Mouse (Mus musculus): ENCODE results near the gene Mamdc4.

Gene Mamdc4

GRCm38 (mm10) chr2:25574579-25575431 lies at the start of gene Mamdc4, which contains the start of gene Phpt1:
Mamdc4 (minus strand) TSS chr2:25574845.
Phpt1 (minus strand) TSS chr2:25575224.
- DNase-seq (ENCODE audit: low read depth, low spot score): peak; percentile 97

- DNase-seq (ENCODE audit: low read depth, low spot score): peak; percentile 73
These were observed 46.9 kb upstream of the Mamdc4 start, which contains the start of gene Tmem141 for GRCm38 (mm10) chr2:25621229-25622200. Tmem141 (minus strand) TSS chr2:25622005.

GRCm38 (mm10) chr2:25620852-25621228 lies 46.2 kb upstream of the Mamdc4 start:
- no peak for DNase-seq (ENCODE audit: low read depth, low spot score)

GRCm38 (mm10) chr2:25620386-25620785 lies 45.7 kb upstream of the Mamdc4 start:
- DNase-seq (ENCODE audit: low read depth, low spot score): peak; percentile 41

DNA sequence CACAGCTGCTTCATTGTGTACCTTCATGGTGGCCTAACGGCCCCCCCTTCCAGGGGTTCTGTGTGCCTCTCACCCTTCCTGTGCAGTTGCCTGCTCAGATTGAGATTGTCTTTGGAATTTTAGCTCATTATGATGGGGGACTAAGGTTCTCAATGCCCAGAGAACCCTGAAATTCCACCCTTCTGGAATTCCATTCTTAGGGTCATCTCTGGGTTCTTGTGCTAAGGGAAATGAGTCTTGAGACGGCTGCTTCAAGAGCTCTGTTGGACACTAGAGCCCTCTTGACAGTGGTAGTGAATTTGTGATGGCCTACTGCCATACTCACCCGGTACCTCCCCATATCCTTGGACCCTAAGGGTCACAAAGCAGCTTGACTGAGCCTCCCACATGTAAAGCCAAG lies 42.9 kb upstream of the Mamdc4 start, which contains the start of gene Ccdc183:
TSS of gene Ccdc183 (minus strand) at position 101 of the 400 bp plus-strand sequence.
- DNase-seq (ENCODE audit: low read depth, low spot score): no peak

DNA sequence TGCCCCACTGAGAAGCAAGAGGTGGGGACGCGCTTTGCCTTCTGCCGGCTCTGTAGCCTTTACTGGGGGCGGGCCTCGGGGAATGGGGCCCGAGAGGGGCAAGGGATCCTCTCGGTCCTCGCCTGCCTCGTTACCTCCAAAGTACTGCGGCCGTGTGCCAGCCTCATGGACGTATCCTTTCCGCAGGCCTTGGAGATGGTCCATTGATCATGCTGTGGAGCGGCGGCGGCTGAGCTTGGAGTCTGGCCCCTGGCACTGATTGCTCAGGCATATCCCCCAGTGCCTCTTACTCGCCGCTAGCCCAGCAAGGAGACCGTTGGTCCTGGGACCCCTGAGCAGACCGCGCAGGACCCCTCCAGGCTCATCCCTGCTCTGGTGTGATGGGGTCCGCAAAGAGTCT lies 41.8 kb upstream of the Mamdc4 start:
- no peak for DNase-seq (ENCODE audit: low read depth, low spot score)

GRCm38 (mm10) chr2:25608671-25609070 lies 34.0 kb upstream of the Mamdc4 start:
- no peak for DNase-seq (ENCODE audit: low read depth, low spot score)

- DNase-seq (ENCODE audit: low read depth, low spot score): peak; percentile 94
These were observed 33.3 kb upstream of the Mamdc4 start, which contains the start of gene Rabl6 for GRCm38 (mm10) chr2:25607761-25608622. Rabl6 (minus strand) TSS chr2:25608521.

- DNase-seq (ENCODE audit: low read depth, low spot score): no peak
These were observed 27.9 kb upstream of the Mamdc4 start for GRCm38 (mm10) chr2:25602526-25602925.

DNA sequence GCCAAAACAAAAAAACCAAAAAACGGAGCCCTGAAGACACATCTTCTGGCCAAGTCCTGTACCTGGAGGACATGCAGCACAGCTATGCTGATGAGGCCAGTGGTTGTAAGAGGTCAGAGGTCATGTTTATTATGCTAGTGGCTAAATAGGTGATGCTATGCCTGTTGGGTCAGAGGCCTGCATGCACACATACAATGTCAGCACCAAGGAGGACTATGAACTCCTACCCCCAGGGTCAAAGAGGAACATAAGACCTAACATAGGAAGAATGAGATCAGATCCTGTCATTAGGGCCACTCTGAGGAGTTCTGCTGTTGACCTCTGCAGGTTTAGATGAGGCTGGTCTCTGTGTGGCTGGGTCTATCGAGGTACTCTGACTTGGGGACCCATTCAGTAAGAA lies 25.4 kb upstream of the Mamdc4 start:
- DNase-seq (ENCODE audit: low read depth, low spot score): no peak

DNA sequence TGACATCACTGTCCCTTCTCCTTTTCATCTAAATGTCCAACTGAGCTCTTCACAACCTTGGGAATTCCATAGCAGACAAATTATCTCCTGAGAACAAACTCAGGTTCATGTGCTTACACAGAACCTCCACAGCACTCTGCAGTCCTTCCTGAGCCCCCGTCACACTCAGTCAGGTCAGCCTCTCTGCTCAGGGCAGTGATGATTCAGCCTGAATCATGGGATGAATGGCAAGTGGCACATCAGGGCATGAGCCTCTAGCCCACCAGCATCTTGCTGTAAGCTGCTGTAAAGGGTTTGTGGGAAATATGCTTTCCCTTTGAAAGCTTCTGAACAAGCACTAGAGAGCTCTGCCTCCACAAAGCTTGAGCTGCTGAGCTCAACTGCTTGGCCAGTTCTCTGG lies 24.1 kb upstream of the Mamdc4 start:
- DNase-seq (ENCODE audit: low read depth, low spot score): no peak

GRCm38 (mm10) chr2:25596765-25597510 lies 22.3 kb upstream of the Mamdc4 start:
- DNase-seq (ENCODE audit: low read depth, low spot score): no peak

GRCm38 (mm10) chr2:25591863-25592262 lies 17.2 kb upstream of the Mamdc4 start:
- peak; percentile 58 for DNase-seq (ENCODE audit: low read depth, low spot score)

DNA sequence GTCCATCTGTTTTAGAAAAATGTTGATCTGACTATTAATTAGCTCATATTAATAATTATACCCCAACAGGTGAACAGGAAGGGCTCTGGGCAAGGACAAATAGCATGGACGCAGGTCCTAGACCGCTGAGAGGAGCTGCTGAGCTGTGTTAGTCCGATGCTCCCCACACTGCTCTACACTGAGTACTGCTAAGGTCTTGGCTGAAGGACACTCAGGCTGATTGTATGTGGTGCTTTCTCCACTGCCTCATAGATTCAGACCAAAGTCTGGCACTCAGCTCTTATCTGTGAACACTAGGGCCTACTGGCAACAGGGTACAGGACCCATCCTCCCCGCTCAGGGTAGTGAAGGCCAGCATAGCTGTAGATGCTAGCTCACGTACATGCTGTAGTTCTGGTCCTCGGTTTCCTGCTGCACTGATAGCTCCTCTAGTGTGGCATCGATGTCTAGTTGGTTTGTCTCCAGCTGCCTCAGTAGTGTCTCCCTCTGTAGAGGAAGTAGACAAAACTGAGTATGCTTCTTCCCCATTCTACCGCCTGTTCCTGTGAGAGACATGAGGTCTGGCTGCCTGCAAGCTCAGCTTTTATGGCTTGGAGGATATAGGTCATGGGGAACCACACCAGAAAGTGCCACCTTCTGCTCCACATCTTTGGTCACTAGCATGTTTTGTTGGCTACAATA lies 13.7 kb upstream of the Mamdc4 start:
- DNase-seq (ENCODE audit: low read depth, low spot score): no peak

DNA sequence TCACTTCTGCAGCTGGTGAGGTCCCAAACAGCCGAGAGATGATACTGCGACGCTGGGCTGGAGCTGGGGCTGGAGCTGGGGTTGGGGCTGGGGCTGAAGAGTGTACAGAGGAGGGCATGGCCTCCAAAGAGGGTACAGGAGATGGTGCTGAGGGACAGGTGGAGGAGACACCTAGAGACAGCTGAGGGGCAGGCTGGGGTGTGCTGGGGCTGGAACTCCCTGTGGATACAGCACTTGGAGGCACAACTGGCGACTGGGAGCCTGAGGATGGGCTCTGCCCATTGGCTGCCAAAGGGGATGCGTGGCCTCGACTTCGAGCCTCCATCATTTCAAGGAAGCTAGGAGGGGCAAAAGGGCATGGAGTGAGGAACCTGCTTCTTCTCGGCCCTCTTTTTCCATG lies 12.6 kb upstream of the Mamdc4 start:
- DNase-seq (ENCODE audit: low read depth, low spot score): no peak

- DNase-seq (ENCODE audit: low read depth, low spot score): no peak
These were observed 11.0 kb upstream of the Mamdc4 start for GRCm38 (mm10) chr2:25585601-25586000.

GRCm38 (mm10) chr2:25584856-25585255 lies 10.2 kb upstream of the Mamdc4 start:
- DNase-seq (ENCODE audit: low read depth, low spot score): no peak

GRCm38 (mm10) chr2:25584152-25584551 lies 9.5 kb upstream of the Mamdc4 start:
- DNase-seq (ENCODE audit: low read depth, low spot score): no peak

- DNase-seq (ENCODE audit: low read depth, low spot score): no peak
These were observed 8.9 kb upstream of the Mamdc4 start for GRCm38 (mm10) chr2:25583571-25583970.

- no peak for DNase-seq (ENCODE audit: low read depth, low spot score)
These were observed 8.5 kb upstream of the Mamdc4 start for GRCm38 (mm10) chr2:25583120-25583481.
